Mouse (Mus musculus) frontal cortex, adult 2 months (tissue): ENCODE data around the gene Itpr3. TPM values are rescaled to one million over a fixed set of nuclear protein-coding genes. Genes with fewer than 3 reads are reported as not detected.

Experiments
- DNase-seq, 2 experiments: peaks; one replicate each; pipeline ENCODE4 v3.0.0; 2022; ENCODE audit warnings: low spot score in 1 of 2; ENCODE audit errors: extremely low spot score in 1 of 2
- polyA plus RNA-seq: library from polyadenylated mRNA; depleted of rRNA; stranded (reverse); fragments of >200 nt; gene quantifications from 2 replicates; pipeline ENCODE4 v1.2.3, GENCODE M21; 2012

Gene Itpr3
- polyA plus RNA-seq, 1 experiment: 4.2 TPM

- no peak for DNase-seq
These were observed 50.8 kb downstream of the Itpr3 start for GRCm38 (mm10) chr17:27107936-27108335.

- DNase-seq: no peak
These were observed 53.0 kb downstream of the Itpr3 start for GRCm38 (mm10) chr17:27110072-27110471.

- no peak for DNase-seq
These were observed 61.8 kb downstream of the Itpr3 start for GRCm38 (mm10) chr17:27118676-27119539.

- no peak for DNase-seq
These were observed 62.4 kb downstream of the Itpr3 start for GRCm38 (mm10) chr17:27119540-27119895.

GRCm38 (mm10) chr17:27119954-27120353, 62.9 kb downstream of the Itpr3 start:
- no peak for DNase-seq

- DNase-seq: peak; percentile 53 to 74
These were observed 63.5 kb downstream of the Itpr3 start for GRCm38 (mm10) chr17:27120561-27121024.

GRCm38 (mm10) chr17:27121266-27121665, 64.2 kb downstream of the Itpr3 start:
- DNase-seq: peak in 1 of 2 experiments; percentile 30

- no peak for DNase-seq
These were observed 64.7 kb downstream of the Itpr3 start for GRCm38 (mm10) chr17:27121781-27122180.

- DNase-seq: no peak
These were observed 65.6 kb downstream of the Itpr3 start for GRCm38 (mm10) chr17:27122701-27123100.

GRCm38 (mm10) chr17:27123103-27123502, 66.0 kb downstream of the Itpr3 start:
- no peak for DNase-seq

- no peak for DNase-seq
These were observed 66.8 kb downstream of the Itpr3 start for GRCm38 (mm10) chr17:27123813-27124375.

- DNase-seq: peak; percentile 53 to 87
These were observed 68.1 kb downstream of the Itpr3 start for GRCm38 (mm10) chr17:27125185-27125584.

- no peak for DNase-seq
These were observed 68.6 kb downstream of the Itpr3 start for GRCm38 (mm10) chr17:27125669-27126202.

- no peak for DNase-seq
These were observed 69.9 kb downstream of the Itpr3 start for GRCm38 (mm10) chr17:27126974-27127373.

GRCm38 (mm10) chr17:27128189-27128588, 71.1 kb downstream of the Itpr3 start:
- no peak for DNase-seq

GRCm38 (mm10) chr17:27129291-27129690, 72.2 kb downstream of the Itpr3 start:
- no peak for DNase-seq

GRCm38 (mm10) chr17:27129819-27130218, 72.7 kb downstream of the Itpr3 start:
- DNase-seq: no peak

GRCm38 (mm10) chr17:27130246-27130645, 73.1 kb downstream of the Itpr3 start:
- no peak for DNase-seq

GRCm38 (mm10) chr17:27131240-27131665, 74.1 kb downstream of the Itpr3 start:
- peak; percentile 41 to 74 for DNase-seq

GRCm38 (mm10) chr17:27132238-27132637, 75.1 kb downstream of the Itpr3 start:
- DNase-seq: peak; percentile 41 to 64

- peak; percentile 94 to 98 for DNase-seq
These were observed 76.5 kb downstream of the Itpr3 start, which contains the start of gene Uqcc2 for GRCm38 (mm10) chr17:27133551-27134141. Gene Uqcc2 (minus strand): TSS chr17:27133916.
